Mouse (Mus musculus): ENCODE results near the gene Arel1.

DNA sequence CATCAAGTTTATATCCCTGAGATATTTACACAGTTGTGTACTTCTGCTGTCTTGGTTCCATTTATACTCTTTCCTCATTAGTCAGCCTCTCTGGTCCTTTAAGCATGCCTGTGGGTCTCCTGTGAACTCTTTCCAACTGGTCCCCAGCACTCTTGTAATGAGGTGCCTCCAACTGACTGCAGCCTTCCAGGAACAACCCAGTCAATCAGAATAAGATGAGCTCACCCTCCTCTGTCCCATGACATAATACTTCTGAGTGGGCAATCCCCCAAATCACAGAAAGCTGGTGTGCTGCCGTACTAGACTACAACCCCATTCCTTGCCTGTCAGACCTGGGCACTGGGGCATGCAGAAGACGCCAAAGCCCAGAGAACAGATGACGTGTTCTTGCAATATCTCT is 14.4 kb downstream of the Arel1 start:
- TF ChIP-seq CTCF (IDR thresholded peaks at IDR 0.05; ENCODE audit: low read depth, low read length) (no peak), POLR2A (IDR thresholded peaks at IDR 0.05; ENCODE audit: extremely low read depth, insufficient read depth, low read length) (no peak)
